Comparison of ENCODE assay signal across 10 mouse cellular contexts in genomic region chr11:99206954-99207353, GRCm38 (mm10). TPM values are rescaled to one million over a fixed set of nuclear protein-coding genes. Genes with fewer than 3 reads are reported as not detected.
A peak's percentile ranks its signal among the peaks of the same experiment; 100 is the strongest.
DNase-seq lines count a peak whose midpoint lies in the region; ATAC-seq and TF ChIP-seq lines count a peak whose summit lies in the region.
"Had no signal": no experiment of that assay in that cellular context is flagged by ENCODE, and none has a peak within 500 bp of the region (broad histone marks: within the 10 kb centered on the region; RNA-seq: fewer than 3 reads in every experiment).

No protein-coding gene starts in this region.

- intact Hi-C loops in left cerebral cortex, postnatal 36 days (cut with DNase I): no loop called here

- H3K36me3 ChIP-seq in kidney, embryonic 15.5 days: peaks cover 35% of the 10 kb centered on the region
- peaks cover 25% of the 10 kb centered on the region for H3K36me3 ChIP-seq in liver, postnatal 0 days (replicated peaks; ENCODE audit: insufficient read depth, low read length)

- TF ChIP-seq POLR2A in bone marrow macrophage, adult 2 months (IDR thresholded peaks at IDR 0.05; ENCODE audit: borderline replicate concordance, low read depth, low read length): no peak

- H3K27ac ChIP-seq in kidney, embryonic 15.5 days: no peak overlapping the region
- H3K27ac ChIP-seq in bone marrow macrophage, adult 2 months (ENCODE audit: insufficient read depth, low read depth, low read length): no peak overlapping the region
- H3K27ac ChIP-seq in liver, postnatal 0 days (ENCODE audit: low read depth): no peak overlapping the region
- H3K27ac ChIP-seq: neural tube, embryonic 13.5 days had no signal

- H3K4me3 ChIP-seq in kidney, embryonic 15.5 days (replicated peaks): no peak overlapping the region
- no peak overlapping the region for H3K4me3 ChIP-seq in bone marrow macrophage, adult 2 months (ENCODE audit: insufficient read depth, low read length)
- H3K4me3 ChIP-seq in liver, postnatal 0 days (ENCODE audit: low read depth, low read length): no peak overlapping the region
- H3K4me3 ChIP-seq: neural tube, embryonic 13.5 days had no signal

- no peaks in the 10 kb centered on the region for H3K4me1 ChIP-seq in kidney, embryonic 15.5 days
- H3K4me1 ChIP-seq in bone marrow macrophage, adult 2 months (ENCODE audit: control insufficient read depth, insufficient read depth, low read length): no peaks in the 10 kb centered on the region
- H3K4me1 ChIP-seq in liver, postnatal 0 days (ENCODE audit: insufficient read depth): no peaks in the 10 kb centered on the region
- H3K4me1 ChIP-seq: neural tube, embryonic 13.5 days had no signal

- TF ChIP-seq CTCF in bone marrow macrophage, adult 2 months (IDR thresholded peaks at IDR 0.05; ENCODE audit: low read depth, low read length): peak; percentile 63
- peak; percentile 65 for TF ChIP-seq CTCF in liver, postnatal 0 days (IDR thresholded peaks at IDR 0.05; ENCODE audit: low read depth)

- no peaks in the 10 kb centered on the region for H3K9me3 ChIP-seq in kidney, embryonic 15.5 days (replicated peaks)
- H3K9me3 ChIP-seq in liver, postnatal 0 days (ENCODE audit: low read length): no peaks in the 10 kb centered on the region
- H3K9me3 ChIP-seq: neural tube, embryonic 13.5 days had no signal

- no peaks in the 10 kb centered on the region for H3K27me3 ChIP-seq in kidney, embryonic 15.5 days
- H3K27me3 ChIP-seq in liver, postnatal 0 days (ENCODE audit: insufficient read depth, low read length): no peaks in the 10 kb centered on the region
- H3K27me3 ChIP-seq: neural tube, embryonic 13.5 days had no signal

- no peak overlapping the region for H3K4me2 ChIP-seq in kidney, embryonic 15.5 days
- no peak overlapping the region for H3K4me2 ChIP-seq in liver, postnatal 0 days (ENCODE audit: low read depth, low read length)
- H3K4me2 ChIP-seq: neural tube, embryonic 13.5 days had no signal

- no peak for ATAC-seq in kidney, embryonic 15.5 days (replicated peaks; ENCODE audit: low FRiP score)
- peak; percentile 72 for ATAC-seq in liver, postnatal 0 days

- H3K9ac ChIP-seq in kidney, embryonic 15.5 days: no peak overlapping the region
- H3K9ac ChIP-seq in liver, postnatal 0 days (replicated peaks): no peak overlapping the region
- H3K9ac ChIP-seq: neural tube, embryonic 13.5 days had no signal

- peak; percentile 77; the same call in 1 of the 2 replicates for TF ChIP-seq EP300 in liver, postnatal 0 days (IDR thresholded peaks at IDR 0.05; ENCODE audit: low read depth)

- 27% methylated on average over 2 of the region's 2 CpGs for WGBS in kidney, embryonic 15.5 days
- 12% methylated on average over 2 of the region's 2 CpGs for WGBS in liver, postnatal 0 days (ENCODE audit: insufficient replicate concordance)

- peak; percentile 33 for DNase-seq in adrenal gland, postnatal 10 days
- DNase-seq in adrenal gland, adult 8-10 months: no peak
- peak; percentile 52 for DNase-seq in kidney, postnatal 10 days
- DNase-seq in liver, postnatal 0 days: no peak
- no peak for DNase-seq in urinary bladder, adult 18-20 months (ENCODE audit: low spot score in 2 of 2)
- no peak for DNase-seq in left cerebral cortex, postnatal 36 days (ENCODE audit: low spot score in 2 of 2)

RNA-seq across cellular contexts. Expression of gene Smarce1, which starts 23.9 kb away (rescaled TPM):
- total RNA-seq in adrenal gland, postnatal 10 days (2021): 10 to 100 TPM; 53.6 to 64.9 TPM
- 10 to 100 TPM; 48.9 to 69.5 (median 57.2) TPM for total RNA-seq in adrenal gland, adult 8-10 months (2022)
- polyA plus RNA-seq in kidney, embryonic 15.5 days (2015; fragmentation: Nextera tagmentation; extraction: Ambion mirVana): 243 and 249 TPM in 2 replicates
- 98.6 and 111 TPM in 2 replicates for polyA plus RNA-seq in bone marrow macrophage, adult 2 months (2012; ENCODE audit: insufficient read depth, insufficient read length, missing spikeins)
- 57.4 and 61.0 TPM in 2 replicates for polyA plus RNA-seq in liver, postnatal 0 days (2015; fragmentation: Nextera tagmentation; extraction: Ambion mirVana)
- total RNA-seq in left cerebral cortex, postnatal 36 days (2021): 10 to 100 TPM; 53.0 to 65.2 TPM

RNA-seq across cellular contexts. Expression of gene Krt222, which starts 36.9 kb away (rescaled TPM):
- 1 to 10 TPM; 1.8 to 3.3 TPM for total RNA-seq in adrenal gland, postnatal 10 days (2021)
- total RNA-seq in adrenal gland, adult 8-10 months (2022): 1 to 10 TPM; 1.6 to 3.5 (median 2.2) TPM
- polyA plus RNA-seq in kidney, embryonic 15.5 days (2015; fragmentation: Nextera tagmentation; extraction: Ambion mirVana): 0.45 and 0.49 TPM in 2 replicates
- not detected in 2 replicates for polyA plus RNA-seq in bone marrow macrophage, adult 2 months (2012; ENCODE audit: insufficient read depth, insufficient read length, missing spikeins)
- polyA plus RNA-seq in liver, postnatal 0 days (2015; fragmentation: Nextera tagmentation; extraction: Ambion mirVana): 0.39 and 0.55 TPM in 2 replicates
- 10 to 100 TPM; 31.2 to 37.7 TPM for total RNA-seq in left cerebral cortex, postnatal 36 days (2021)
- polyA plus RNA-seq: C2C12 had no signal

RNA-seq across cellular contexts. Expression of gene Ccr7, which starts 52.1 kb away (rescaled TPM):
- total RNA-seq in adrenal gland, postnatal 10 days (2021): 1 to 10 TPM; 3.6 to 3.7 TPM
- under 1 TPM; 0.12 to 0.24 (median 0.16) TPM for total RNA-seq in adrenal gland, adult 8-10 months (2022)
- polyA plus RNA-seq in kidney, embryonic 15.5 days (2015; fragmentation: Nextera tagmentation; extraction: Ambion mirVana): 0.17 and 0.18 TPM in 2 replicates
- 0.68 TPM in 1 of 2 replicates, not detected in the other for polyA plus RNA-seq in bone marrow macrophage, adult 2 months (2012; ENCODE audit: insufficient read depth, insufficient read length, missing spikeins)
- 1.5 and 1.6 TPM in 2 replicates for polyA plus RNA-seq in liver, postnatal 0 days (2015; fragmentation: Nextera tagmentation; extraction: Ambion mirVana)
- total RNA-seq in left cerebral cortex, postnatal 36 days (2021): not detected
- polyA plus RNA-seq: neural tube, embryonic 13.5 days had no signal

Comparison
In these comparisons a context has a peak if more than half of its experiments do, and no peak if none do; other contexts are left out.
1. DNase-seq: peak in adrenal gland, postnatal 10 days (single experiment) and kidney, postnatal 10 days (single experiment); none in adrenal gland, adult 8-10 months (single experiment), liver, postnatal 0 days (single experiment), urinary bladder, adult 18-20 months (0 of 2) and left cerebral cortex, postnatal 36 days (0 of 2).
2. RNA of gene Krt222, which starts 36.9 kb away (total RNA-seq): 31.2 to 37.7 TPM in left cerebral cortex, postnatal 36 days; 1.8 to 3.3 TPM in adrenal gland, postnatal 10 days and 1.6 to 3.5 TPM in adrenal gland, adult 8-10 months; every median in the first group is over 4 times any median in the second.